Mouse (Mus musculus) ES-E14 (cell line): Measurements from ENCODE around the gene Tiparp.

Source experiments
- CHD2 ChIP-seq: IDR thresholded peaks from 2 replicates; pipeline ENCODE4 v1.6.1; 2014; ENCODE audit warnings: mild to moderate bottlenecking, low read depth, low read length, inconsistent platforms
- HCFC1 ChIP-seq: IDR thresholded peaks from 2 replicates; pipeline ENCODE4 v1.6.1; 2012; ENCODE audit warnings: low read length, inconsistent platforms, borderline replicate concordance; ENCODE audit not compliant: insufficient read depth

- TF ChIP-seq HCFC1 (no peak), CHD2 (no peak)
Observed at GRCm38 (mm10) chr3:65537288-65537687, 9.1 kb downstream of the Tiparp start.
